ENCODE assay signal across 30 mouse cellular contexts in the genomic region with DNA sequence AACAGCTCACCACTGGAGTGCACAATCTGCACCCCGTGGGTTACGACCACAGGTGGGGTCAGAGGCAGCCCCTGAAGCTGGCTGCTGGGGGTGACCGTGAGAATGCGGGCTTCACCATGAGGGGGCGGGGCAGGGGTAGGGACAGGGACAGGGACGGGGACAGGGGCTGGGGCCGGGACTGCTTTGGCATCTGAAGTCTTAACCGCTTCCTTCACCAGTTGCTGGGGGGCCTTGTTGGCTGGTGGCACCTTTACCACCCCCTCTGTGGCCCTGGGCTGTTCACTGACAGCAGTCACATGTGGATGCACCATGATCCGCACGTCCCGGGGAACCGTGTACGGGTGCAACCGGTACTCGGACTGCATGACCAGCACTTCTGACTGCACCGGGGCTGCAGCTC. TPM values are rescaled to one million over a fixed set of nuclear protein-coding genes. Genes with fewer than 3 reads are reported as not detected.
"Had no signal": no experiment of that assay in that cellular context is flagged by ENCODE, and none has a peak within 500 bp of the region (broad histone marks: within the 10 kb centered on the region; RNA-seq: fewer than 3 reads in every experiment).

No protein-coding gene starts in this region.

- H3K9ac ChIP-seq: limb, embryonic 13.5 days; liver, embryonic 12.5 days; liver, embryonic 15.5 days; lung, embryonic 15.5 days; midbrain, embryonic 13.5 days had no signal

- DNase-seq: kidney, adult 2 months; kidney, postnatal 25 days; layer of hippocampus, adult 9-11 months; liver; lung, adult 18-20 months; lung, postnatal 10 days; lung, postnatal 36 days; right cerebral cortex, adult 18-20 months; right cerebral cortex, postnatal 14 days; right cerebral cortex, postnatal 4 days; thymus, adult 2 months; thymus, postnatal 25 days had no signal

- H3K9me3 ChIP-seq: limb, embryonic 10.5 days; limb, embryonic 13.5 days; liver, embryonic 15.5 days; lung, embryonic 15.5 days; midbrain, embryonic 13.5 days had no signal

- ATAC-seq: liver, embryonic 12.5 days; midbrain, embryonic 13.5 days had no signal

- H3K4me1 ChIP-seq: limb, embryonic 13.5 days; liver, embryonic 12.5 days; lung, embryonic 15.5 days; midbrain, embryonic 13.5 days had no signal

- H3K27me3 ChIP-seq: limb, embryonic 13.5 days; liver, embryonic 12.5 days; liver, embryonic 15.5 days; lung, embryonic 15.5 days; midbrain, embryonic 13.5 days had no signal

- H3K4me3 ChIP-seq: layer of hippocampus, adult 2 months; limb, embryonic 10.5 days; limb, embryonic 13.5 days; liver, embryonic 12.5 days; liver, embryonic 15.5 days; lung, embryonic 15.5 days; midbrain, embryonic 13.5 days had no signal

- H3K27ac ChIP-seq: kidney, postnatal 0 days; layer of hippocampus, adult 2 months; limb, embryonic 10.5 days; limb, embryonic 13.5 days; liver, embryonic 12.5 days; liver, embryonic 15.5 days; lung, embryonic 15.5 days; midbrain, embryonic 13.5 days; stomach, postnatal 0 days had no signal

- H3K4me2 ChIP-seq: limb, embryonic 13.5 days; liver, embryonic 12.5 days; liver, embryonic 15.5 days; lung, embryonic 15.5 days; midbrain, embryonic 13.5 days had no signal

RNA-seq across cellular contexts. Expression of a gene that starts 35.6 kb away (rescaled TPM):
- polyA plus RNA-seq: kidney, embryonic 14.5 days; limb, embryonic 10.5 days; limb, embryonic 13.5 days; liver, embryonic 12.5 days; liver, embryonic 15.5 days; lung, embryonic 15.5 days; midbrain, embryonic 13.5 days; neural tube, embryonic 11.5 days; stomach, embryonic 14.5 days; stomach, postnatal 0 days had no signal

RNA-seq across cellular contexts. Expression of a gene that starts 50.9 kb away (rescaled TPM):
- total RNA-seq: layer of hippocampus, postnatal 25 days had no signal
- polyA plus RNA-seq: kidney, embryonic 14.5 days; midbrain, embryonic 13.5 days; neural tube, embryonic 11.5 days had no signal

RNA-seq across cellular contexts. Expression of a gene that starts 55.7 kb away (rescaled TPM):
- total RNA-seq: layer of hippocampus, adult 2 months; layer of hippocampus, postnatal 25 days; left cerebral cortex, adult 18-20 months; left cerebral cortex, postnatal 25 days; midbrain, postnatal 0 days had no signal
- polyA plus RNA-seq: large intestine, adult 2 months; limb, embryonic 10.5 days; limb, embryonic 13.5 days; liver, embryonic 12.5 days; liver, embryonic 15.5 days; lung, embryonic 15.5 days; midbrain, embryonic 13.5 days; neural tube, embryonic 11.5 days; neural tube, embryonic 14.5 days; stomach, embryonic 14.5 days; stomach, postnatal 0 days had no signal
